Mouse (Mus musculus) limb, embryonic 12.5 days (tissue): ENCODE data around the gene Ing3. TPM values are rescaled to one million over a fixed set of nuclear protein-coding genes. Genes with fewer than 3 reads are reported as not detected.

Experiments
- ATAC-seq: fragments of 200-750 bp; cut with Nextera tagmentation; 2 replicates; pipeline ENCODE4 v1.8.0; 2017; ENCODE audit warnings: low read depth, moderate TSS enrichment; ENCODE audit not compliant: insufficient number of reproducible peaks, insufficient read depth, low FRiP score, low TSS enrichment
- H3K27ac ChIP-seq: fragments of 300-500 bp; sonication (generic); 2 replicates; pipeline ENCODE4 v1.5.1; 2016; ENCODE audit warnings: mild to moderate bottlenecking, moderate library complexity
- H3K27me3 ChIP-seq: fragments of 300-500 bp; sonication (generic); 2 replicates; pipeline ENCODE4 v1.6.1; 2016; ENCODE audit warnings: mild to moderate bottlenecking, moderate library complexity
- H3K36me3 ChIP-seq: fragments of 300-500 bp; sonication (generic); 2 replicates; pipeline ENCODE4 v1.6.1; 2016; ENCODE audit warnings: mild to moderate bottlenecking, moderate library complexity
- H3K4me1 ChIP-seq: fragments of 300-500 bp; sonication (generic); replicated peaks from 2 replicates; pipeline ENCODE4 v1.6.1; 2016
- H3K4me2 ChIP-seq: fragments of 300-500 bp; sonication (generic); 2 replicates; pipeline ENCODE4 v1.6.1; 2016; ENCODE audit warnings: mild to moderate bottlenecking, moderate library complexity
- H3K4me3 ChIP-seq: fragments of 300-500 bp; sonication (generic); replicated peaks from 2 replicates; pipeline ENCODE4 v1.5.1; 2016; ENCODE audit warnings: mild to moderate bottlenecking
- H3K9ac ChIP-seq: fragments of 300-500 bp; sonication (generic); replicated peaks from 2 replicates; pipeline ENCODE4 v1.6.1; 2016; ENCODE audit warnings: mild to moderate bottlenecking, moderate library complexity
- H3K9me3 ChIP-seq: fragments of 300-500 bp; sonication (generic); 2 replicates; pipeline ENCODE4 v1.6.1; 2016; ENCODE audit warnings: mild to moderate bottlenecking, moderate library complexity
- WGBS: fragments of 180-500 bp; shearing (Covaris S2); methylation state at CpG from one replicate; pipeline ENCODE4 v1.1.7; 2016; 5-methylcytosine and 5-hydroxymethylcytosine counted together
- polyA plus RNA-seq: library from polyadenylated mRNA; unstranded; fragments of >200 nt; fragmentation: Nextera tagmentation; extraction: Ambion mirVana; gene quantifications from 2 replicates; pipeline ENCODE4 v1.2.1, GENCODE M21; 2016

Ing3 gene
- polyA plus RNA-seq, 1 experiment from 2014 or later = 71.1 TPM

- Histone ChIP-seq H3K4me2 (no peak overlapping the region), H3K27me3 (no peaks in the 10 kb centered on the region), H3K9ac (no peak overlapping the region), H3K36me3 (peaks cover 22% of the 10 kb centered on the region), H3K4me1 (no peaks in the 10 kb centered on the region), H3K9me3 (no peaks in the 10 kb centered on the region), H3K27ac (no peak overlapping the region), H3K4me3 (no peak overlapping the region)
- no peak for ATAC-seq
- WGBS = 95% methylated on average over 11 of the region's 11 CpGs
These were observed 61.5 kb downstream of the Ing3 start for GRCm38 (mm10) chr6:22010761-22011281.

DNA sequence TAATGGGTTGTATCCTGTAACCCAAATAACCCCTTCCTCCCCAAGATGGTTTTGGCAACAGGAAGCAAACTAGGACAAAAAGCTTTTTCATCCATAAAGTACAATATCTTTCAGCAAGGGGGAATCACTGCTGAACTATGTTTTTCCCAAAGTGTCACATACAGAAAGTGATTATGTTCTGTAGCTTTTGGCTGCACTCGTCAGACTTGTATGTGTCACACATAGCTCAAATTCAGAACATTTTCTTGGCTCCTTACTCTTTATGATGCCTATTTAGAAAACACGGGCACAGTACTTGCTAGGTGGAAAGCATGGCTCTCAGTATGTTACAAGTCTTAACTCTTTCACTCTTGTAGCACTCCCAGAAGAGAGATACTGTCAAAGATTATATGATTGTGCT lies 62.2 kb downstream of the Ing3 start:
- H3K9ac ChIP-seq = no peak overlapping the region
- H3K4me3 ChIP-seq = no peak overlapping the region
- H3K4me1 ChIP-seq = no peaks in the 10 kb centered on the region
- no peak overlapping the region for H3K4me2 ChIP-seq
- no peak for ATAC-seq
- WGBS = 62% methylated on average over 2 of the region's 2 CpGs
- peaks cover 22% of the 10 kb centered on the region for H3K36me3 ChIP-seq
- no peaks in the 10 kb centered on the region for H3K27me3 ChIP-seq
- no peak overlapping the region for H3K27ac ChIP-seq
- no peaks in the 10 kb centered on the region for H3K9me3 ChIP-seq

DNA sequence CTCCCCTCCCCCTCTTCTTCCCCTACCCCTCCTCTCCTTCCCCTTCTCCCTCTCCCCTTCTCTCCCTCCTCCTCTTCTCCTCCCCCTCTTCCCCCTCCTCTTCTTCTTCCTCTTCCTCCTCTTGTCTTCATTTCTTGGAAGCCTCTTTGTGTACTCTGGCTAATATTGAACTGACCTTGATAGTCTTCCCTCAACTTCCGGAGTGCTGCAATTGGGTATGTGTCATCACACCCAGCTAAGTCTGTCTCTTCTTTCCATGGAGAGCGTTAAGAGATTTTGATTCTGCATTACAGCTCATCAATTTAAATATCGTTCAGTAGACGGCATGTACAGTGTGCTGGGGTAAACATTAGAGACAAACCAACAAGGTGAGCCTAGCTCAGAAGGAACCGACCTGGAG lies 62.7 kb downstream of the Ing3 start:
- H3K27ac ChIP-seq = no peak overlapping the region
- H3K27me3 ChIP-seq = no peaks in the 10 kb centered on the region
- no peak overlapping the region for H3K4me2 ChIP-seq
- H3K9me3 ChIP-seq = no peaks in the 10 kb centered on the region
- no peaks in the 10 kb centered on the region for H3K4me1 ChIP-seq
- H3K9ac ChIP-seq = no peak overlapping the region
- 82% methylated on average over 5 of the region's 5 CpGs for WGBS
- H3K4me3 ChIP-seq = no peak overlapping the region
- no peak for ATAC-seq
- peaks cover 22% of the 10 kb centered on the region for H3K36me3 ChIP-seq

DNA sequence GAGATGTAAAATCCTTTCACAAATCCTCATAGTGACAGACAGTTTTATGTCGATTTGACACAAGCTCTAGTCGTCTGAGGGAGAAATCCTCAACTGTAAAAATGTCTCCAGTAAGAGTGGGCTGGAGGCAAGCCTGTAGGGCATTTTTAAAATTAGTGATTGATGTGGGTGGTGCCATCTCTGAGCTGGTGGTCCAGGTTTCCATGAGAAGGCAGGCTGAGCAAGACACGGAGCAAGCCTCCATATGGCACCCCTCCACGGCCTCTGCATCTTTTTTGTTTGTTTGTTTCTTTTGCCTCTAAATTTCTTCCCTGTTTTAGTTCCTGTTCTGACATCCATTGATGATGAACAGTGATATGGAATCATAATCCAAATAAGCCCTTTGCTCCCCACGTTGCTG lies 63.1 kb downstream of the Ing3 start:
- WGBS = 76% methylated on average over 5 of the region's 5 CpGs
- Histone ChIP-seq H3K9me3 (no peaks in the 10 kb centered on the region), H3K9ac (no peak overlapping the region), H3K4me2 (no peak overlapping the region), H3K4me1 (0 out of 2 replicates have a peak, but pooled peaks cover under 1% of the 10 kb centered on the region), H3K36me3 (peaks cover 22% of the 10 kb centered on the region), H3K27me3 (no peaks in the 10 kb centered on the region), H3K4me3 (no peak overlapping the region), H3K27ac (no peak overlapping the region)
- no peak for ATAC-seq

GRCm38 (mm10) chr6:22013394-22013793 lies 64.0 kb downstream of the Ing3 start:
- no peak overlapping the region for H3K27ac ChIP-seq
- H3K27me3 ChIP-seq = no peaks in the 10 kb centered on the region
- H3K36me3 ChIP-seq = peaks cover 23% of the 10 kb centered on the region
- H3K4me1 ChIP-seq = peaks cover 7% of the 10 kb centered on the region; the same call in 1 of the 2 replicates
- H3K4me3 ChIP-seq = no peak overlapping the region
- no peak overlapping the region for H3K9ac ChIP-seq
- no peak overlapping the region for H3K4me2 ChIP-seq
- WGBS = 94% methylated on average over 3 of the region's 3 CpGs
- H3K9me3 ChIP-seq = no peaks in the 10 kb centered on the region
- ATAC-seq = no peak

GRCm38 (mm10) chr6:22014291-22014911 lies 65.0 kb downstream of the Ing3 start:
- no peak overlapping the region for H3K27ac ChIP-seq
- H3K4me3 ChIP-seq = no peak overlapping the region
- no peak overlapping the region for H3K9ac ChIP-seq
- peaks cover 17% of the 10 kb centered on the region for H3K4me1 ChIP-seq
- no peaks in the 10 kb centered on the region for H3K27me3 ChIP-seq
- no peak for ATAC-seq
- 95% methylated on average over 6 of the region's 6 CpGs for whole genome bisulfite sequencing
- no peaks in the 10 kb centered on the region for H3K9me3 ChIP-seq
- no peak overlapping the region for H3K4me2 ChIP-seq
- peaks cover 23% of the 10 kb centered on the region for H3K36me3 ChIP-seq

DNA sequence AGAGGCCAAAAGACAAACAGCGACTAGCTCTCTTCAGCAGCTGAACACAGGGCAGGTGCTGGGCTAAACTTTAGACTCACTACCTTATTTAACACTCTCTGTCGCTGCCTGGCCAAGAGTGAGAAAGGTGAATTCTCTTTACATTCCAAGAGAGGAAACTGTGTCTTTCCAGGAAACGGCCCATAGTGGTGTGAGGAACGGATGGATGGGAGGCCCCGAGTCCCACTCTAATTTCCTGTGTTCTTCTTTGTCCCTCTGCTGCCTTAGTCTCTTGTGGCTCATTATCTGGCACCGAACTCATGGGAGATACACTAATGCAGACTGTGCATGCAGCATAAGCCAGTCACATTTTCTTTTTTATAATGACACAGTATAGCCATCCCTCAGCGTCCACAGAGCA lies 68.3 kb downstream of the Ing3 start:
- 65% methylated on average over 7 of the region's 7 CpGs for WGBS
- peaks cover 23% of the 10 kb centered on the region for H3K36me3 ChIP-seq

GRCm38 (mm10) chr6:22018768-22019445 lies 69.5 kb downstream of the Ing3 start:
- Histone ChIP-seq H3K9me3 (no peaks in the 10 kb centered on the region), H3K4me2 (no peak overlapping the region), H3K9ac (no peak overlapping the region), H3K27ac (peak overlapping the region; percentile 45; the same call in 1 of the 2 replicates), H3K36me3 (peaks cover 17% of the 10 kb centered on the region), H3K27me3 (no peaks in the 10 kb centered on the region), H3K4me1 (peaks cover 42% of the 10 kb centered on the region), H3K4me3 (no peak overlapping the region)
- WGBS = 60% methylated on average over 8 of the region's 8 CpGs
- ATAC-seq = no peak

More for the DNA sequence above, 68.3 kb downstream of the Ing3 start:
- H3K27ac ChIP-seq = no peak overlapping the region
- ATAC-seq = no peak
- H3K4me2 ChIP-seq = no peak overlapping the region
- H3K4me3 ChIP-seq = no peak overlapping the region
- peaks cover 42% of the 10 kb centered on the region for H3K4me1 ChIP-seq
- no peak overlapping the region for H3K9ac ChIP-seq
- H3K9me3 ChIP-seq = no peaks in the 10 kb centered on the region
- H3K27me3 ChIP-seq = no peaks in the 10 kb centered on the region

GRCm38 (mm10) chr6:22019637-22020036 lies 70.3 kb downstream of the Ing3 start:
- H3K4me2 ChIP-seq = no peak overlapping the region
- H3K4me1 ChIP-seq = peaks cover 48% of the 10 kb centered on the region
- H3K4me3 ChIP-seq = no peak overlapping the region
- 29% methylated on average over 10 of the region's 10 CpGs for WGBS
- H3K9me3 ChIP-seq = no peaks in the 10 kb centered on the region
- H3K36me3 ChIP-seq = peaks cover 11% of the 10 kb centered on the region
- no peak overlapping the region for H3K9ac ChIP-seq
- no peaks in the 10 kb centered on the region for H3K27me3 ChIP-seq
- ATAC-seq = no peak
- H3K27ac ChIP-seq = peak overlapping the region; percentile 71; the same call in 1 of the 2 replicates

GRCm38 (mm10) chr6:22020696-22021095 lies 71.3 kb downstream of the Ing3 start:
- Histone ChIP-seq H3K9ac (no peak overlapping the region), H3K4me2 (no peak overlapping the region), H3K36me3 (peaks cover 4% of the 10 kb centered on the region; the same call in 1 of the 2 replicates), H3K9me3 (no peaks in the 10 kb centered on the region), H3K27ac (peak overlapping the region; percentile 69), H3K27me3 (no peaks in the 10 kb centered on the region), H3K4me1 (peaks cover 57% of the 10 kb centered on the region), H3K4me3 (no peak overlapping the region)
- 79% methylated on average over 5 of the region's 5 CpGs for WGBS
- ATAC-seq = no peak

GRCm38 (mm10) chr6:22021315-22021714 lies 71.9 kb downstream of the Ing3 start:
- no peak overlapping the region; the same call in 1 of the 2 replicates for H3K27ac ChIP-seq
- H3K9me3 ChIP-seq = no peaks in the 10 kb centered on the region
- ATAC-seq = no peak
- H3K9ac ChIP-seq = no peak overlapping the region
- H3K36me3 ChIP-seq = peaks cover 4% of the 10 kb centered on the region; the same call in 1 of the 2 replicates
- no peaks in the 10 kb centered on the region for H3K27me3 ChIP-seq
- H3K4me2 ChIP-seq = no peak overlapping the region
- H3K4me1 ChIP-seq = peaks cover 57% of the 10 kb centered on the region
- 78% methylated on average over 3 of the region's 3 CpGs for WGBS
- no peak overlapping the region for H3K4me3 ChIP-seq
